Mouse (Mus musculus) urinary bladder, postnatal 14 days (tissue): ENCODE measurements around the gene Gm7073.
A peak's percentile ranks its signal among the peaks of the same experiment; 100 is the strongest.

Experiments used
- DNase-seq: peaks from one replicate; pipeline ENCODE4 v3.0.0; 2021; ENCODE audit warnings: low spot score

Gene Gm7073

GRCm38 (mm10) chrX:60539149-60539548 lies at the start of gene Gm7073:
Gene Gm7073, minus strand, starts transcription at chrX:60539249.
- no peak for DNase-seq

- no peak for DNase-seq
Observed at GRCm38 (mm10) chrX:60570539-60570938, 31.5 kb upstream of the Gm7073 start.

GRCm38 (mm10) chrX:60569047-60569446 lies 30.0 kb upstream of the Gm7073 start:
- DNase-seq = no peak

GRCm38 (mm10) chrX:60555242-60555641 lies 16.2 kb upstream of the Gm7073 start:
- DNase-seq = no peak

- DNase-seq = peak; percentile 20
Observed at GRCm38 (mm10) chrX:60547444-60548304, 8.6 kb upstream of the Gm7073 start.

GRCm38 (mm10) chrX:60547098-60547443 lies 8.0 kb upstream of the Gm7073 start:
- no peak for DNase-seq

- DNase-seq = no peak
Observed at GRCm38 (mm10) chrX:60545906-60546305, 6.9 kb upstream of the Gm7073 start.

GRCm38 (mm10) chrX:60545444-60545843 lies 6.4 kb upstream of the Gm7073 start:
- DNase-seq = no peak

GRCm38 (mm10) chrX:60544098-60544497 lies 5.0 kb upstream of the Gm7073 start:
- DNase-seq = no peak

- DNase-seq = no peak
Observed at GRCm38 (mm10) chrX:60542901-60543300, 3.9 kb upstream of the Gm7073 start.

- peak; percentile 10 for DNase-seq
Observed at GRCm38 (mm10) chrX:60503995-60504394, 35.1 kb downstream of the Gm7073 start.

- no peak for DNase-seq
Observed at GRCm38 (mm10) chrX:60497750-60498149, 41.3 kb downstream of the Gm7073 start.

GRCm38 (mm10) chrX:60495308-60495707 lies 43.7 kb downstream of the Gm7073 start:
- DNase-seq = no peak

GRCm38 (mm10) chrX:60463786-60464185 lies 75.3 kb downstream of the Gm7073 start:
- DNase-seq = no peak

GRCm38 (mm10) chrX:60414563-60415111 lies 124.4 kb downstream of the Gm7073 start:
- DNase-seq = no peak

GRCm38 (mm10) chrX:60405681-60406080 lies 133.4 kb downstream of the Gm7073 start:
- no peak for DNase-seq

GRCm38 (mm10) chrX:60404668-60405044 lies 134.4 kb downstream of the Gm7073 start:
- DNase-seq = peak; percentile 87

GRCm38 (mm10) chrX:60403764-60404667 lies 135.0 kb downstream of the Gm7073 start:
- peak; percentile 64 for DNase-seq

GRCm38 (mm10) chrX:60403062-60403763 lies 135.8 kb downstream of the Gm7073 start:
- peak; percentile 6 for DNase-seq

GRCm38 (mm10) chrX:60394292-60394691 lies 144.8 kb downstream of the Gm7073 start:
- no peak for DNase-seq

GRCm38 (mm10) chrX:60386852-60387251 lies 152.2 kb downstream of the Gm7073 start:
- no peak for DNase-seq
